Mouse (Mus musculus): ENCODE measurements around the gene F13a1.

The F13a1 gene

DNA sequence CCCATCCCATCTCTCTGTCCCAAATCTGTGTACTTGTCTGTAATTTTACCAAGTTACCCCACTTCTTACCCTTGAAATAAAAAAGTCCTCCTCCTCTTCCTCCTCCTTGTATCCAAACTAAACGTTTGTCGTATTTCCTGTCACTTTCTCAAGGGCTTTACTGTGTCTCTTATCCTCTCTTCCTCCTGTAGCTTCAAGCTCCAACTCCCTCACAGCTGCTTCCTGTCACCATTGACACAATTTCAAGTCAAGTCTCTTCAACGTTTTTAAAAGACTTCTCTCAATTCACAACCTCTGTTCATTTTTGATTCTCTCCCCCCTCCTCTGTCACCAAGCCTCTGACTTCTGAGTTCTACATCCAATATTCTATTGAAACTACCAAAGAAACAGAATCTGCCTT, at the start of gene F13a1:
TSS of gene F13a1 (minus strand) at position 119 of the 400 bp plus-strand sequence.
- DNase-seq (ENCODE audit: low spot score in 2 of 2) = no peak

GRCm38 (mm10) chr13:37091620-37092019, 41.6 kb upstream of the F13a1 start:
- DNase-seq (ENCODE audit: low spot score in 2 of 2) = no peak

DNA sequence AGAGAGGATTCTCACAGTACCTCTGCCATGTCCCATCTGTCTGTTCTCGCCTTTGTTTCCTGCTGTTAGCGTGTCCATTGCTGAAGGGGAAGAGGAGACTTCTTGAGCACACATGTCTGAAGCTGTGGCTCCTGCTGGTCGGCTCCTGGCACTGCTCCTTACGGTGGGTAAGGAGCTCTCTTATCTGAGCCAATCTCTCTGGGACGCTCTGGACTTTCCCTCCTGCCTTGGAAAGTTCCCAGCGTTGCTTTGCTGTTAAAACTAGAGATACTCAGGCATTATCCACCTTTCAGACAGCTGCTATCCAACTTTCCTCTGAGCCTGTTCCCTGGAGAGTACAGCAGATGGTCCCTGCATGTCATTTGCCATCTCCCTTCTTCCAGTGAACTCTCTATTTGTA, 39.1 kb upstream of the F13a1 start:
- DNase-seq (ENCODE audit: low spot score in 2 of 2) = no peak

GRCm38 (mm10) chr13:37081506-37082241, 31.6 kb upstream of the F13a1 start:
- no peak for DNase-seq (ENCODE audit: low spot score in 2 of 2)

DNA sequence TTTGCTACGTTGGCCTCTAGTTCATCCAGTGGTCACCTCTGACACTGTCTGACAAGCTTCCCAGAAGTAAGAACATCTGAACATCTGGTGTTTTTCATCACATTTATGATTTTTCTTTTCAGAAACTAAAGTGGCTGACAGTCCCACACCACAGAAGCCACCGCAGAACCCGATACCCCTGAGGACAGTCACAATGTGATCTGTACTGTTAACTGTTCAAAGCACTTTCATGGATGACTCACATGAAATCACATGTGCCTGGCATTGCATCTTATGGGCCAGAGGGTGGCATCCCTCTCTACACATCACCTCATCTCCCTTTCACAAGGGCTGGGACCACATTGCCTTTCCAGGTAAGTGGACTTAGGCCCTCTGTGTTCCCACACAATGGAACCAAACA, 21.3 kb upstream of the F13a1 start:
- DNase-seq (ENCODE audit: low spot score in 2 of 2) = no peak

DNA sequence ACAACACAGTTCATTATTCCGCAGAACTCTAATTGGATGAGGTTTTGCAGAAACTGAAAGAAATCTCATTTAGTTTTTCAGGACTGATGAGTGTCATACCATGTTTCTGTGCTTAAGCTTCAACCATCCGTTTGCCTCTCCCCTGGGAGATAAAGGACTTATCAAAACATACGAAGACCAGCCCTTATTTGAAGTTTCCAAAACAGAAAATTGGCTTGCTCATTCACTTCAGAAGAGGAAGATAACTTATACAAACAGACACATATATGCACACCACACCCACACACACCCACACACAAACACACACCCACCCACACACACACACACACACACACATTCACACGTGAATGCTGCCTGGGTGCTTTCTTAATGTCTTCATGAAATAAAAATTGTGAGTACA, 20.8 kb upstream of the F13a1 start:
- no peak for DNase-seq (ENCODE audit: low spot score in 2 of 2)

GRCm38 (mm10) chr13:37060810-37061209, 10.8 kb upstream of the F13a1 start:
- DNase-seq (ENCODE audit: low spot score in 2 of 2) = no peak

DNA sequence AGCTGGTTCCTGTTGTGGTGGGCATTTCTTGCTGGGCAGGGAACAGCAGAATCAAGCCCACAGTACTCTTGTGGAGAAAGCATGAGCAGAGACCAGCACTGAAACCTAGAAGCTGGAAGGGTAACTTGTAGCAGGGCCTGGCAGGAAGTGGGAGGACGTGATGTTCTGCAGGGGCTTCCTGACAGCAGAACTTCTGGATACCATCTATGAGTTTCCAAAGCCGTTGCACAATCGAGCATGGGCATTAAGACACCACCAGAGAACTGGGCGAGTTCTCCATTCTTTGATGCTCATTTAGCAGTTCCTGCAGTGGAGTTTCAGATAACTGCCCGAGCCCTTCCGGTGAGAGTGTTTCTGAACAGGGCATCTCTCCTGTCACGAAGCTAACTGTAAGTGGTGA, 6.6 kb upstream of the F13a1 start:
- DNase-seq (ENCODE audit: low spot score in 2 of 2) = no peak

GRCm38 (mm10) chr13:37049631-37050030, 413 bp downstream of the F13a1 start:
- DNase-seq (ENCODE audit: low spot score in 2 of 2) = no peak

DNA sequence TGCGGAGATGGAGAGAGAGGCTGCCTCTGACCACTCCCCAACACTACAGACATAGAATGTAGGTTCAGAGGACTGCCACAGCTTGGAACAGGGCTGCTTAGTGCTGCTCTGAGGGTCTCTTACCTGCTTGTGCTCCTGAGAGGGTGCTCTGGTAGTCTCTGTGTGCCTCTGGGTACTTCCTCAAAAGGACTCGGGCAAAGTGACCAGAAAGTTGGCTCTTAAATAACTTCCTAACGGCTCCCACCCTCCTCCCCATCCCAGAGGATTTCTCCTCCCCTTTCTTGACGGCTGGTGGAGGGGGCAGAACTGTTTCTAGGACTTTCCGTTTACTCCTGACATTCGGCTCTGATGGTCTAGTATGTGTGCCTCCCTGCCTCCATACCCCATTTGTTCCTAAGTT, 1.0 kb downstream of the F13a1 start:
- no peak for DNase-seq (ENCODE audit: low spot score in 2 of 2)

DNA sequence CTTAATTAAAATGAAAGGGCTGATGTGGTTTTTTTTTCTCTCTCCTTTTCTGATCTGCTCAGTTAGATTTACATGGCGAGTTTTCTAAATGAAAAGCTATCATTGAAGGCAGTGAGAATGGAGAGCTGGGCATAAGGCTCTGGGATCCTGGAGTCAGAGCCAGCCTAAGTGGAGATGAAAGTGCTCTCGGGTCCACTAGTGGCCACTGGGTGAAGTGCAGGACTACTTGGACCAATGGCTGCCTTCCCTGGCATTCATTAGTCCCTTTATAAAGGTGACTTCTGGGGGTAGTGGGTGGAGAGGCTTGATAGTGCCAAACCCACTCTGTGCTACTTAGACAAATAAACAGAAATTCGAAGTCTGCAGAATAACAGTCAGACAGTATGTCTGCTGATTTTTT, 5.0 kb downstream of the F13a1 start:
- DNase-seq (ENCODE audit: low spot score in 2 of 2) = no peak

DNA sequence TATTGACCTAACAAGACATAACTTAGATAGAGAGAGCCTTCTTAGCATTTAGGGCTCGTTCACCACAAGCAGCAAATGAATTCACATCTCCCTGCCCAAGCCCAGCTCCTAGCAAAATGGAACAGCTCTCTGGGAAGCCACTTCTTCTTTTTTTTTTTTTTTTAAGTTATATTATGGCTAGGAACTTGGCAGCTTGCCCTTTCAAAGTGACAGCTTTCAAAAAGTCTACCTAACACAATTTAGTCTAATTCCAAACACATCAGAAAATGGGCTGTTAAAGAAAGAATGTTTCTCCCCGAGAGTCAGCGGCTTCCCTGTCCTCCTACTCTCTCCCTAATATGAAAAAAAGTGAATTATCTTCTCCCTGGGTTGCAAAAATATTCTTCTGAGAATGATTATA, 15.3 kb downstream of the F13a1 start:
- DNase-seq (ENCODE audit: low spot score in 2 of 2) = no peak

GRCm38 (mm10) chr13:37025996-37026579, 24.0 kb downstream of the F13a1 start:
- DNase-seq (ENCODE audit: low spot score in 2 of 2) = no peak

GRCm38 (mm10) chr13:37021575-37021974, 28.5 kb downstream of the F13a1 start:
- no peak for DNase-seq (ENCODE audit: low spot score in 2 of 2)

DNA sequence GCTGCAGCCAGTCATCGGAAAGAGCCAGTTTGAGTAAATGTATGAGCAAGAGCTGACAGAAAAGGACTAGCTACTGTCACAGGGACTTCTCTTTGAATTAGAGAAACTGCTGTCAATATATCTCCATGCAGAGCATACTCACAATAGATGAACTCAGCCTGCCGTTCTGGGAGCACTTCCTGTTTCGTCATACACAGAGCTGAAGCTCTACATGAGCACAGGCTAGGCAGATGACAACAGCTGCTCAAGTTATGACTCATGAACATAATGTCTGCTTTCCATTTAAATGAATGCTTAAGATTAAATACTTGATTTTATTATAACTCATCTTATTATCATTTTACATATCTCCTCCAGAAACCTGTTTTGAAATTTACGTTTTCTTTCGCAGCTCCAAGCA, 39.3 kb downstream of the F13a1 start:
- no peak for DNase-seq (ENCODE audit: low spot score in 2 of 2)

DNA sequence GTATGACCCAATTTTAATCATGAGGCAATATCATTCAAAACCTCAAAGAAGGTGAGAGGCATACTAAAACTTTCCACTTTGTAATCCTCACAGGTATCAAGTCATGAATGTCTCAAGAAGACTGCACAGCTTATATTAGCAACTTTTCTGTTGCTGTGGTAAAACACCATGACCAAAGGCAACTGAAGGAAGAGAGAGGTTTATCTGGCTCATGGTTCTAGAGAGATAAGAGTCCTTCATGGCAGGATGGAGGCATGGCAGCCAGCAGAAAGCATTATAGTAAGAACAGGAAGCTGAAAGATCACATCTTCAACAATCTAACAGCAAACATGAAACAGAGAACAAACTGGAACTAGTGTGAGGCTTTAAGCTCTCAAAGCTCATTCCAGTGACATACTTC, 43.8 kb downstream of the F13a1 start:
- no peak for DNase-seq (ENCODE audit: low spot score in 2 of 2)

DNA sequence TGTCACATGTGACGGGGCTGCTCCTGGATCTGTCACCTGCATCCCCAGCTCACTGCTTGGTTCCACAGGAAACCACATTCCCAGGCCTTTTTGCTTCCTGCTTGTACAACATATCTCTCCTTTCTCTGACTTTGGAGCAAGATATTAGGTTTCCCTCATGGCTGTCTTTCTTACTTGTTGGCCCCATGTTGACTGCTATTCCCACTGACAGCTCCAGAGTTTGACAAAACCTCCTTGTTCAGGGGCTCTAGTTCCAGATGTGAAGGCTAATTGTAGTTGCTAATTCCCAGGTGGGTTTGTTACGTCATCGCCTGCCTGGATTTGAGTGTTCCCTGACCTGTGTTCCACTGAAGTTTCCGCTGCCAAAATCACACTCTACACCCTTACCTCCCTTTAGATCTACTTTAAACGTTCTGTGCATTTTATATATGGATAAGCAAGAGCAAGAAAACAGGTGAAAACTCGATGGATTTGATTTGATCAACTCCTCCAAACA, 50.8 kb downstream of the F13a1 start:
- DNase-seq (ENCODE audit: low spot score in 2 of 2) = no peak

- no peak for DNase-seq (ENCODE audit: low spot score in 2 of 2)
Observed at GRCm38 (mm10) chr13:36993593-36993992, 56.5 kb downstream of the F13a1 start.

DNA sequence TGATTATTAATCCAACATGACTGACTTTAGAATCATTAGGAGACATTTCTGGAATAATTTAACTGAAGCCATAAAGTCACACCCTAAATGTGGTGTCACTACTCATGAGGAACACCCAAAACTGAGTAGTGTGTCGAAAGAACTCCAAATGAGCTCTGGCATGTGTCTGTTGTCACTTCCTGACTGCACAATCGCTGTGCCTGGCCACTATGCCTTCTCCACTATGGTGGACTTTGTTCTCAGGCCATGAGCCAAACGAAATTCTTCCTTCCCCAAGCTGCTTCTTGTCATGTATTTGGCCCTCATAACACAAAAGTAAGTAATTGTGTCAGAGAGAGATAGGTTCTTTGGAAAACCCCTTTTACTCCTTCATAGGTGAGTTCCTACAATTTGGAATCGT, 61.7 kb downstream of the F13a1 start:
- no peak for DNase-seq (ENCODE audit: low spot score in 2 of 2)

DNA sequence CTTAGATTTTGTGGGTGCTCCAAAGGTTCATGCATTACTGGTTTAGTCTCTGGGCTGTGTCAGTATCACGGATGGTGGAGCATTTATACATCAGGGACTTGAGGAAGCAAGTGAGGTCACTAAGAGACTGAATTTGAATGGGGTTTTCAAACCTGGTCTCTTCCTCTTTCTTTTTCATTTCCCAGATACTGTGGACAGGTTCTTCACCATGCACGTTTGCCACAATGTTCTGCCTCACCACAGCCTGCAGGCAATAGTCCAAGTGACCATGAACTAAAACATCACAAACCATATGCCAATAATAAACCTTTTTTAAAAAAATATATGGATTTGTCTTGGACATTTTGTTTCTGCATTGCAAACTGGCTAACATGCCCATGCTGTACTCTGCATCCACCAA, 77.0 kb downstream of the F13a1 start:
- DNase-seq (ENCODE audit: low spot score in 2 of 2) = no peak

- DNase-seq (ENCODE audit: low spot score in 2 of 2) = no peak
Observed at GRCm38 (mm10) chr13:36972226-36972625, 77.8 kb downstream of the F13a1 start.

- DNase-seq (ENCODE audit: low spot score in 2 of 2) = no peak
Observed at GRCm38 (mm10) chr13:36962926-36963325, 87.1 kb downstream of the F13a1 start.

GRCm38 (mm10) chr13:36958996-36959395, 91.0 kb downstream of the F13a1 start:
- DNase-seq (ENCODE audit: low spot score in 2 of 2) = no peak

DNA sequence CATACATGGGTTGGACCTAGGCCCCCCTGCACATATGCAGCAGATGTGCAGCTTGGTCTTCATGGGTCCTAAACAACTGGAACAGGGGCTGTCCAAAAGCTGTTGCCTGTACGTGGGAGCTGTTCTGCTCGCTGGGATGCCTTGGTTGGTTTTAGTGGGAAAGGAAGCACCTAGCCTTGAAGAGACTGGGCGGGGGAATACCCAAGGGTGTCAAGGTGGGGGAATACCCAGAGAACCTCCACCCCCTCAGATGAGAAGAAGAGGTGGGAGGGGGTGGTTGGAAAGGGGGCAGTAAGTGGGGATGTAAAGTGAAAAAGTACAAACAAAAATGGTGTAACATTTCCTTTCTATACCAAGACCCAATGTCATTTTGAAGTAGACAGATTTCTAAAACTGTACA, 95.1 kb downstream of the F13a1 start:
- DNase-seq (ENCODE audit: low spot score in 2 of 2) = no peak
